Mouse (Mus musculus) thymus, postnatal 36 days (tissue): ENCODE results near the gene Evi5.

Experiments used
- DNase-seq, 2 experiments: peaks; one replicate each; pipeline ENCODE4 v3.0.0; 2022; ENCODE audit warnings: mixed read lengths in 2 of 2

Evi5 gene

GRCm38 (mm10) chr5:107801234-107801633, 73.7 kb downstream of the Evi5 start:
- DNase-seq: no peak

GRCm38 (mm10) chr5:107798290-107798689, 76.6 kb downstream of the Evi5 start:
- no peak for DNase-seq

GRCm38 (mm10) chr5:107793927-107794326, 81.0 kb downstream of the Evi5 start:
- DNase-seq: no peak

- DNase-seq: no peak
Observed at GRCm38 (mm10) chr5:107793258-107793657, 81.6 kb downstream of the Evi5 start.

- DNase-seq: no peak
Observed at GRCm38 (mm10) chr5:107792516-107792915, 82.4 kb downstream of the Evi5 start.

- DNase-seq: no peak
Observed at GRCm38 (mm10) chr5:107791966-107792365, 82.9 kb downstream of the Evi5 start.

- no peak for DNase-seq
Observed at GRCm38 (mm10) chr5:107789492-107789891, 85.4 kb downstream of the Evi5 start.

GRCm38 (mm10) chr5:107787682-107788443, 87.0 kb downstream of the Evi5 start:
- peak; percentile 16 to 27 for DNase-seq

GRCm38 (mm10) chr5:107782360-107782759, 92.5 kb downstream of the Evi5 start:
- no peak for DNase-seq

- DNase-seq: no peak
Observed at GRCm38 (mm10) chr5:107778763-107779162, 96.1 kb downstream of the Evi5 start.

GRCm38 (mm10) chr5:107777545-107777830, 97.4 kb downstream of the Evi5 start:
- DNase-seq: no peak

- DNase-seq: no peak
Observed at GRCm38 (mm10) chr5:107776777-107777544, 97.9 kb downstream of the Evi5 start.

- DNase-seq: no peak
Observed at GRCm38 (mm10) chr5:107775875-107776274, 99.0 kb downstream of the Evi5 start.

GRCm38 (mm10) chr5:107772049-107772448, 102.9 kb downstream of the Evi5 start:
- no peak for DNase-seq

GRCm38 (mm10) chr5:107768224-107768623, 106.7 kb downstream of the Evi5 start:
- DNase-seq: no peak

- no peak for DNase-seq
Observed at GRCm38 (mm10) chr5:107765946-107766345, 109.0 kb downstream of the Evi5 start.

GRCm38 (mm10) chr5:107764486-107764885, 110.4 kb downstream of the Evi5 start:
- no peak for DNase-seq

GRCm38 (mm10) chr5:107763674-107764073, 111.2 kb downstream of the Evi5 start:
- no peak for DNase-seq

- no peak for DNase-seq
Observed at GRCm38 (mm10) chr5:107759121-107759520, 115.8 kb downstream of the Evi5 start.

- DNase-seq: no peak
Observed at GRCm38 (mm10) chr5:107756072-107756471, 118.8 kb downstream of the Evi5 start.

- no peak for DNase-seq
Observed at GRCm38 (mm10) chr5:107754740-107755139, 120.2 kb downstream of the Evi5 start.

GRCm38 (mm10) chr5:107753656-107754055, 121.3 kb downstream of the Evi5 start:
- no peak for DNase-seq

GRCm38 (mm10) chr5:107749229-107749916, 125.5 kb downstream of the Evi5 start:
- no peak for DNase-seq

GRCm38 (mm10) chr5:107739023-107739422, 135.9 kb downstream of the Evi5 start:
- DNase-seq: peak; percentile 76 to 90
